Mouse (Mus musculus): Measurements from ENCODE around the gene Srpk1. TPM values are rescaled to one million over a fixed set of nuclear protein-coding genes. Genes with fewer than 3 reads are reported as not detected.

Srpk1 gene
- polyA plus RNA-seq (2016; fragmentation: Nextera tagmentation; extraction: Ambion mirVana): 117 and 126 TPM in 2 replicates

DNA sequence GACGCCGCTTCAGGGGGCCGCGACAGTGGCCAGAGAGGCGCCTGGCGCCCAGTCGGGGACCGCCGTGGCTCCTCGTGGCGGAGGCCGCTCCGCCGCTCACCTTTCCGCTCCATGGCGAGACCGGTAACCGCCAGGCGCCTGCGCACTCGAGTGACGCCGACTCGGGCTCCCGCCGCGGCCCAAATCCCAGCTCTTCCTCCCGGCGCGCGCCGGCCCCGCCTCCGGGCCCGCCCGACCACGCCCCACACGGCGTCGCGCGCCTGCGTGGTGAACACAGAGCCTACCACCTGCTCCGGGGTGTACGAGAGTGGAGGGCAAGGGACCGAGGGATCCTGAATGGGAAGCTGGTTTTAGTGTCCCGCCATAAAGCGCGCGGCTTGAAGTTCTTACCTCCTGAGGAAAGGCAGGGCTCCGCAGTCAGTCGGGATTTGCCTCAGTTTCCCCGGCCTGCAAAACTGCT is at the start of gene Srpk1:
Gene Srpk1, minus strand, starts transcription at position 410 of the 460 bp plus-strand sequence.
- peaks cover 29% of the 10 kb centered on the region for H3K4me1 ChIP-seq
- peaks cover 27% of the 10 kb centered on the region for H3K36me3 ChIP-seq
- peak within 1 kb of the TSS; percentile 98 for H3K4me3 ChIP-seq
- ATAC-seq (ENCODE audit: low FRiP score, low read depth): peak; percentile 96
- WGBS: under 1% methylated on average over 38 of the region's 53 CpGs
- H3K27me3 ChIP-seq: no peaks in the 10 kb centered on the region
- H3K4me2 ChIP-seq (replicated peaks): peak within 1 kb of the TSS; percentile 79
- H3K9me3 ChIP-seq: no peaks in the 10 kb centered on the region
- peak within 1 kb of the TSS; percentile 95 for H3K9ac ChIP-seq (replicated peaks)
- H3K27ac ChIP-seq (replicated peaks): peak within 1 kb of the TSS; percentile 89

DNA sequence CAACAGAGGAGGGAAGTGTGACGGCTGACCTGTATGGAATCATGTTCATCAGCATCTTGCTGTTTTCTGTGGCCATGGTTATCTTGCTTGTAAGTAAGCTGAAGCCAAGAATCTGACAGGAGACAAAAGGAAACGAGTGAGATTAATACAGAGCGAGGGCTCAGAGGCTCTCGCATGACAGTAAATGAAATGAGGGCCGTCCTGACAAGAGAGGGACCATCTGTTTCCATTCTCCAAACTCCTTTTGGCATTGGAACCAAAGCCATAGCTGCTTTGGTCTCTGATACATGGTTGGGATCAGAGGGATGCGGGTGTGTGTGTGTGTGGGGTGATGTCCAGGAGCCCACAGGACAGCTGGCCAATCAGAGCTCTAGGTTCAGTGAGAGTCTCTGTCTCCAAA is 37.1 kb upstream of the Srpk1 start:
- H3K9ac ChIP-seq (replicated peaks): no peak overlapping the region
- no peaks in the 10 kb centered on the region for H3K27me3 ChIP-seq
- 73% methylated on average over 6 of the region's 6 CpGs for WGBS
- H3K4me2 ChIP-seq (replicated peaks): no peak overlapping the region
- H3K9me3 ChIP-seq: no peaks in the 10 kb centered on the region
- H3K36me3 ChIP-seq: no peaks in the 10 kb centered on the region
- H3K4me1 ChIP-seq: peaks cover 11% of the 10 kb centered on the region; the same call in 1 of the 2 replicates
- no peak overlapping the region for H3K27ac ChIP-seq (replicated peaks)
- H3K4me3 ChIP-seq: no peak overlapping the region
- no peak for ATAC-seq (ENCODE audit: low FRiP score, low read depth)

DNA sequence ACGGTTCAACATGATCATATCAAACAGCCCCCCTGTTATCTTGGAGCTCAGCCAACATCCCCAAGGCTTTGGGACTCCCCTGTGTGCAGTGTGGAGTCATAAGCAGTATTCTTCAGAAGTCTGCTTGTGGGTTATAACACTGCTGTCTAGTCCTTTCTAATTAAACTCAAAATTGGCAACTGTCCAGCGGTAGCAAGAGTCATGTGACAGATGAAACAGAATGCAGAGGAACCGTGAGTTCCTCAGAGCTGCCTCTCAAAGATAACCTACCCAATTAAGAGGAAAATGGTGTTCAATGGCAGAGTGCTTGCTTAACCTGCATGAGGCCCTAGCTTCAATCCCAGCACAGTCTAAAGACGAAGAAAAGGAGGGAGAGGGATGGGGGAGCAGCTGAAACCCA is 35.4 kb upstream of the Srpk1 start:
- peaks cover 11% of the 10 kb centered on the region; the same call in 1 of the 2 replicates for H3K4me1 ChIP-seq
- H3K4me3 ChIP-seq: no peak overlapping the region
- 0 out of 2 replicates have a peak, but pooled peaks have one; percentile 41 for ATAC-seq (ENCODE audit: low FRiP score, low read depth)
- 52% methylated on average over 4 of the region's 4 CpGs for WGBS
- no peaks in the 10 kb centered on the region for H3K36me3 ChIP-seq
- no peaks in the 10 kb centered on the region for H3K9me3 ChIP-seq
- no peak overlapping the region for H3K9ac ChIP-seq (replicated peaks)
- H3K27me3 ChIP-seq: no peaks in the 10 kb centered on the region
- peak overlapping the region; percentile 35; the same call in 1 of the 2 replicates for H3K27ac ChIP-seq (replicated peaks)
- H3K4me2 ChIP-seq (replicated peaks): no peak overlapping the region

DNA sequence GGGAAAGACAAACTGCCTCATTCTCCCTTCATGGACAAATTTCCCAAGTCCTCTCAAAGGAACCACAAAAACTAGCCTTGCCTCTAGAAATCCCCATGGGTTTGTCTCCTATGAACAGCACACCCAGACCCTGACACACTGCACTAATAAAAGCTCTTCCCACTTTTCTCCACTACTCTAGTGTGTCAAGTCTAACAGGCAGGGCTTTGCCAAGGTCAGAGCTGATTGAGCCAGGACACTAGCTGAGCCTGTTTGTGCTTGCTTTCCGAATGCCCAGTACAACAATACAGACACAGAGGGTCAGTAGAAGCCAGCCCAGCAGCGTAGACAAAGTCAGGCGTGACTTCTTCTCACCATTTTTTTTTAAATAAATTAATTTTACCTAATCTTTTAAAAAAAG is 27.8 kb upstream of the Srpk1 start:
- 76% methylated on average over 3 of the region's 3 CpGs for WGBS
- ATAC-seq (ENCODE audit: low FRiP score, low read depth): no peak

DNA sequence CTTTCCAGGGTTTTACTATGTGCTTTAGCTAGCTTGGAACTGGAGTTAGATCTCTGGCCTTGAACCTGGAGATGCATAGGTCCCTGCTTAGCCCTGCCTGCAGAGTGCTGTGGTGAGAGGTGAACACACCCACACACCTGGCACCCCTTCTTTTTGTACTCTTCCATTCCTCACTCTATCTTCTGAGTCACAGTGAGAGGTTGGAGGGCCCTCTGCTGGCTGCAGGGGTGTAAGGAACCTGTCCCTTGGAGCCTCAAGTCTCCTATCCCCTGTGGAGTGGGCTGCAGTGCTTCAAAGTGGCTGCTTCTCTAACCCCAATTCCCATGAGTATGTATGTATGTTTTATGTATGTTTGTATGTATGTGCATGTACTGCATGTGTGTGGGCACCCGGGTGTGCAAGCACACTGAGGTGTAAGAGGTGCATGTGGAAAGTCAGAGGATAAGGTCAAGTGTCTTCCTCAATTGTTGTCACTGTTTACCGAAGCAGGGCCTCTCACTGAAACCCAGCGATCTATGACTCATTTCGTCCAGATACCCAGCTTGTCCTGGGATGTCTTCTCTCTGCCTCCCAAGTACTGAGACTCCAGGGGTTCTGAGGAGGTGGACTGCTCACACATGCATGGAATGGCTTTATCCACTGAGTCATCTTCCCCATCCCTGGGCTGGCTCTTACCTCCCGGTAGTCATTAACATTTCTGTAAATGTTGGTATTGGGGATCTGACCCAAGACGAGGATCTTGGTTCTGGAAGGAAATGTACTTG is 26.3 kb upstream of the Srpk1 start:
- Histone ChIP-seq H3K4me1 (no peaks in the 10 kb centered on the region), H3K27me3 (no peaks in the 10 kb centered on the region; the same call in 1 of the 2 replicates), H3K36me3 (no peaks in the 10 kb centered on the region), H3K4me3 (no peak overlapping the region), H3K27ac (replicated peaks) (no peak overlapping the region), H3K9me3 (no peaks in the 10 kb centered on the region), H3K9ac (replicated peaks) (no peak overlapping the region), H3K4me2 (replicated peaks) (no peak overlapping the region)
- WGBS: 56% methylated on average over 6 of the region's 6 CpGs
- no peak for ATAC-seq (ENCODE audit: low FRiP score, low read depth)

More for the DNA sequence above, 27.8 kb upstream of the Srpk1 start:
- H3K4me1 ChIP-seq: no peaks in the 10 kb centered on the region
- H3K27ac ChIP-seq (replicated peaks): no peak overlapping the region
- H3K36me3 ChIP-seq: no peaks in the 10 kb centered on the region
- no peaks in the 10 kb centered on the region; the same call in 1 of the 2 replicates for H3K27me3 ChIP-seq
- no peak overlapping the region for H3K4me2 ChIP-seq (replicated peaks)
- H3K4me3 ChIP-seq: no peak overlapping the region
- no peaks in the 10 kb centered on the region for H3K9me3 ChIP-seq
- H3K9ac ChIP-seq (replicated peaks): no peak overlapping the region

DNA sequence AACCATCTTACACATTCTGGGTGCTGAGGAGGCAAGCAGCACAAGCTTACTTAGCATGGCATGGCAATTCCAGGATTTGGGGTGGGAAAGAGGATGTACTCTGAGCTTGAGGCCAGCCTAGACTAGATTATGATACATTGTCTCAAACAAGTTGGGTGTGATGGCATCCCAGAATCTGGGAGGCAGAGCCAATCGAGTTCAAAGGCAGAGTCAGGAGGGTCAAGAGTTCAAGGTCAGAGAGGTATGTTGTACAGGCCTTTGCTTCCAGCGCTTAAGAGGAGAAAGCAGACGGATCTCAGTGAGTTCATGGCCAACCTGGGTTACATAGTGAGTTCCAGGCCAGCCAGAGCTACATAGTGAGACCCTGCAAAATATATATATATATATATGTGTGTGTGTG is 23.7 kb upstream of the Srpk1 start:
- no peaks in the 10 kb centered on the region for H3K4me1 ChIP-seq
- no peak overlapping the region for H3K9ac ChIP-seq (replicated peaks)
- no peaks in the 10 kb centered on the region for H3K36me3 ChIP-seq
- no peak overlapping the region for H3K27ac ChIP-seq (replicated peaks)
- WGBS: 78% methylated on average over 3 of the region's 3 CpGs
- ATAC-seq (ENCODE audit: low FRiP score, low read depth): no peak
- H3K4me2 ChIP-seq (replicated peaks): no peak overlapping the region
- no peak overlapping the region for H3K4me3 ChIP-seq
- H3K27me3 ChIP-seq: no peaks in the 10 kb centered on the region
- no peaks in the 10 kb centered on the region for H3K9me3 ChIP-seq

DNA sequence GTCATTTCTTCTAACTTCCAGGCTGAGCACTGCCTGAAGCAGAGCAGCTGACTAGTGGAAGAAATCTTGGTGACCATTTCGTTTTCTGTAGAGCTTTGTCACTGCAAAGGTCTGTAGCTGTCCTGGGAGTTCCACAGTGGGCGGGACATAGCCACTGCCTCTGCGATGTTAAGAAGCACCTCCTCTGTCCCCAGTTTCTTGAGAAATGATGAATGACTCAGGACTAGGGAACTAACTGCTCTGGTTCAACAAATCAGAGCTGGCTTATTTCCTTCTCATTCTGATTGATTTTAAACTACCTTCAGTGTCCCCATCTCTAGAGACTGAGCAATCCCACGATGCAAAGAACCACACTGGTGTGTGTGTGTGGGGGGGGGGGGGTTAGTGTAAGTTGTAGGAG is 21.6 kb upstream of the Srpk1 start:
- ATAC-seq (ENCODE audit: low FRiP score, low read depth): no peak
- Histone ChIP-seq H3K4me3 (no peak overlapping the region), H3K4me2 (replicated peaks) (no peak overlapping the region), H3K4me1 (no peaks in the 10 kb centered on the region), H3K9me3 (no peaks in the 10 kb centered on the region), H3K27ac (replicated peaks) (no peak overlapping the region), H3K36me3 (no peaks in the 10 kb centered on the region), H3K27me3 (no peaks in the 10 kb centered on the region), H3K9ac (replicated peaks) (no peak overlapping the region)
- 59% methylated on average over 4 of the region's 4 CpGs for WGBS

DNA sequence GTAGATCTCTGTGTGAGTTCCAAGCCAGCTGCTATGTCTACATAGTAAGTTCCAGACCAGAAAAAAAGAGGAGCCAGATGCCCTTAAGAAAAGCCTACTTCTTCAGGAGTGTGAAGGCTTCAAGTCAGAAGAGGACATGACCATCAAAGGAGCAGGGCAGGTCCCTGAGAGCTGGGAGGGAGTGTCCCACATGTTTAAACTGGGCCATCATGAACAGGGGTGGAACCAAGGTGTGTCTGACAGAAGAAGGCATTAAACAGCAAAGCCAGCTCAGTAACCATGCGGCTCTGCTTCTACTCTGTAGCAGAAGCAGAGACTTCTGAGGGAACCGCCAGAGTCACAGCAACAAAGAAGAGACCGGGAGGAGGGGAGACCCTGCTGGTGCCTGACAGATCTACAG is 21.2 kb upstream of the Srpk1 start:
- 36% methylated on average over 3 of the region's 3 CpGs for WGBS
- H3K27ac ChIP-seq (replicated peaks): no peak overlapping the region
- H3K27me3 ChIP-seq: no peaks in the 10 kb centered on the region
- no peaks in the 10 kb centered on the region for H3K36me3 ChIP-seq
- no peaks in the 10 kb centered on the region for H3K4me1 ChIP-seq
- H3K4me2 ChIP-seq (replicated peaks): no peak overlapping the region
- no peak overlapping the region for H3K4me3 ChIP-seq
- no peak for ATAC-seq (ENCODE audit: low FRiP score, low read depth)
- no peaks in the 10 kb centered on the region for H3K9me3 ChIP-seq
- H3K9ac ChIP-seq (replicated peaks): no peak overlapping the region

DNA sequence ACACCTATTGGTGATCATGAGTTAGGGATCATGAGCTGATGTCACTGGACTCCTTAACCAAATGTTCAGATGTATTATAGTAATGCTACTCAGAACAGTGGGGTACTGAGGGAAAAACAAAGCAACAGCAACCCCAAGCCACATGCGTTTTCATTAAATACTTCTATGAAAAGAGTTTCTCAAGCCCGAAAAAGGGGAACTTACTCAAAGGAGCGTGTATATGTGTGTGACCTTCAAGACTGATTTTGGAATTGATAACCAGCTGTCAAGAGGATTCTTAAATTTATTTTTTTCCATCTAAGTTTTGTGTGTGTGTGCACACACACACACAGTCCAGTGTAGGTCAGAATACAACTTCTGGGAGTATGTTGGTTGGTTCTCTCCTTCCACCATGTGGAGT is 17.6 kb upstream of the Srpk1 start:
- H3K27ac ChIP-seq (replicated peaks): no peak overlapping the region
- H3K4me1 ChIP-seq: no peaks in the 10 kb centered on the region
- no peaks in the 10 kb centered on the region for H3K9me3 ChIP-seq
- WGBS: 87% methylated on average over 3 of the region's 3 CpGs
- H3K27me3 ChIP-seq: no peaks in the 10 kb centered on the region
- H3K4me3 ChIP-seq: no peak overlapping the region
- H3K4me2 ChIP-seq (replicated peaks): no peak overlapping the region
- ATAC-seq (ENCODE audit: low FRiP score, low read depth): no peak
- H3K9ac ChIP-seq (replicated peaks): no peak overlapping the region
- H3K36me3 ChIP-seq: no peaks in the 10 kb centered on the region

DNA sequence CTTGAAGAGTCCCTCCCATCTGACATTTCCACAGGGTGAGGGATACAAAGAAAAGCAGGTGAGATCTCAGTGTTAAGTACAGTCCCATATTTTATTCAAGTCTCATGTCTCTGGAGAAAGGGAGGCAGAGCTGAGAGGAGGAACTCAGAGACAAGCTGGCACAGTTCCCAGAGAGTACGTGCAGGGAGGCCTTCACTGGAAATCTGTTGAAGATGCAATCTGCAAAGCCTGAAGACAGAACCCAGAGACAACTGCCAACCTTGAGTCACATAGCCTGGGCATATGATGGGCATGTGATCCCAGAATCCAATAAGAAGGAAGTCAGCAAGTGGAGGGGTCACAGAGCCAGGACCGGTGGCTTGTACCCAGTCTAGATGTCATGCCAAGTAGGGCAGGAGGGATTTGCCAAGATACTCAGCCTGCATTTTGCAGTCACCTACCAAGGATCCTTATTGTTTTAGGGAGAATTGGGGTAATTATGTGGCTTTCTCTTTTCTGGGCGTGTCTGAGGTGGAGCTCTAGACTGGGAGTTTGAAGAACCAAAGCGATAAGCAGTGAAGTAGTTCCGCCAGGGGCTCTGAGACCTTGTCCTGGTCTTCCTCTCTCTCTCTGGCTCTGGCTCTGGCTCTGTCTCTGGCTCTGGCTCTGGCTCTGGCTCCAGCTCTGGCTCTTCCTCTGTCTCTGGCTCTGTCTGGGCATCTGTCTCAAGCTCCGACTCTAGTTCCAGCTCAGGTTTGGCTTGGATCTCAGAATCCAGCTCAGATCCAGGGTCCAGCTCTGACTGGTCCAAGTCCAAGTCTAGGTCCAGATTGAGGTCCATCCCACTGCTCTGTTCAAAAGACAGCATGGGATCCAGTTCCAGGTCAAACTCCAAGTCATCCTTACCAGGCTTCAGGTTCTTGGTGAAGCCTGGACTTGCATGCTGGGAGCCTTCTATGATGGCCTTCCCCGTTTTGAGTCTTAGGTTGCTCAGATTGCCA is 15.5 kb upstream of the Srpk1 start:
- H3K27ac ChIP-seq (replicated peaks): no peak overlapping the region
- H3K4me3 ChIP-seq: no peak overlapping the region
- no peak overlapping the region for H3K9ac ChIP-seq (replicated peaks)
- H3K4me1 ChIP-seq: no peaks in the 10 kb centered on the region
- no peaks in the 10 kb centered on the region for H3K9me3 ChIP-seq
- ATAC-seq (ENCODE audit: low FRiP score, low read depth): no peak
- no peak overlapping the region for H3K4me2 ChIP-seq (replicated peaks)
- 90% methylated on average over 7 of the region's 7 CpGs for WGBS
- H3K27me3 ChIP-seq: no peaks in the 10 kb centered on the region
- no peaks in the 10 kb centered on the region for H3K36me3 ChIP-seq

DNA sequence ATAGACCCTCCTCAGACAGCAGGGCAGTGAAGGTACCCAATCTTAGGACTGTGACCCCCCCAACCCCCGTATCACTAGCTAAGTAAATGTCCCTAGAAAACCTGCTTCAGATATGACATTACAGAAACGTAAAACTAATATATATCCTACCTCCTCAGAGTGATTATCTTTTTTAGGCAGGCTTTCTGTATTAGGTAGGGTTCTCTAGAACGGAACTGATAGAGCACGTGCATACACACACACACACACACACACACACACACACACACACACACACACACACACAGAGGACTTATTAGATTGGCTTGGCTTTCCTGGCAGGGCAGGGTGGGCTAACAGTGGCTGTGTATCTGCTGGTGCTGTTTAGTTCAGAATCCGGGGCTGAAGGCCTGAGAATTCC is 13.3 kb upstream of the Srpk1 start:
- no peaks in the 10 kb centered on the region for H3K4me1 ChIP-seq
- WGBS: 83% methylated on average over 4 of the region's 5 CpGs

DNA sequence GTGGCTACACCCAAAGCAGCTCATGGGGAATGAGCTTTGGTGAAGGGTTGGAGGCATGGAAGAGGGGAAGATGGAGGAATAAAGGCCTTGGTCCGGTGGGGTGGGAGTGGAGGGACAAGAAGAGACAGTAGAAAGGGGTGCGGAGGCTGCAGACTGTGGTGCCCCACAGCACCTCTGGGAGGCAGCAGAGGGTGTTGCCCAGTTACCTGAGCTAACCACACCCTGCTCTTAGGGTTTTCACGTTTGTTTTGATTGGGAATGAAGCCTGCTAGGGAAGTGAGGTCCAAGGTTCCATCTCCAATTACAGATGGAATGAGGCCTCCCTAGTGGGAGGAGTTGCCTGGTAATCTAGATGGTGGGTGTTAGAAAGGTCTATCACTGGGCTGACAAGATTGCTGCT is 6.6 kb upstream of the Srpk1 start:
- ATAC-seq (ENCODE audit: low FRiP score, low read depth): no peak
- H3K36me3 ChIP-seq: no peaks in the 10 kb centered on the region
- H3K4me1 ChIP-seq: no peaks in the 10 kb centered on the region
- H3K27me3 ChIP-seq: no peaks in the 10 kb centered on the region
- H3K9ac ChIP-seq (replicated peaks): no peak overlapping the region
- H3K4me3 ChIP-seq: no peak overlapping the region
- 44% methylated on average over 3 of the region's 3 CpGs for WGBS
- no peaks in the 10 kb centered on the region for H3K9me3 ChIP-seq
- H3K27ac ChIP-seq (replicated peaks): no peak overlapping the region
- H3K4me2 ChIP-seq (replicated peaks): no peak overlapping the region

More for the DNA sequence above, 13.3 kb upstream of the Srpk1 start:
- H3K9me3 ChIP-seq: no peaks in the 10 kb centered on the region
- H3K9ac ChIP-seq (replicated peaks): no peak overlapping the region
- H3K27me3 ChIP-seq: no peaks in the 10 kb centered on the region
- H3K4me2 ChIP-seq (replicated peaks): no peak overlapping the region
- no peak overlapping the region for H3K4me3 ChIP-seq
- H3K27ac ChIP-seq (replicated peaks): no peak overlapping the region
- H3K36me3 ChIP-seq: no peaks in the 10 kb centered on the region
- no peak for ATAC-seq (ENCODE audit: low FRiP score, low read depth)
